8 mouse cellular contexts compared by ENCODE assay signal in genomic region chr7:112868551-112869465, GRCm38 (mm10).
DNase-seq lines count a peak whose midpoint lies in the region; ATAC-seq and TF ChIP-seq lines count a peak whose summit lies in the region.

No protein-coding gene starts in this region.

- H3K27me3 ChIP-seq in spleen, adult 2 months (ENCODE audit: control insufficient read depth, insufficient read depth, low read length), result no peaks in the 10 kb centered on the region
- H3K27me3 ChIP-seq in hindbrain, embryonic 12.5 days, result no peaks in the 10 kb centered on the region; the same call in 1 of the 2 replicates
- H3K27me3 ChIP-seq in midbrain, embryonic 14.5 days (ENCODE audit: control insufficient read depth, insufficient read depth, low read length), result no peaks in the 10 kb centered on the region

- no peaks in the 10 kb centered on the region for H3K36me3 ChIP-seq in spleen, adult 2 months (ENCODE audit: control insufficient read depth, insufficient read depth, low read length)
- H3K36me3 ChIP-seq in hindbrain, embryonic 12.5 days, result 0 out of 2 replicates have a peak, but pooled peaks cover 3% of the 10 kb centered on the region
- no peaks in the 10 kb centered on the region for H3K36me3 ChIP-seq in midbrain, embryonic 14.5 days (ENCODE audit: control insufficient read depth, insufficient read depth, low read length)

- peak; percentile 6; the same call in 1 of the 2 replicates for TF ChIP-seq CTCF in spleen, adult 2 months (IDR thresholded peaks at IDR 0.05; ENCODE audit: extremely low read depth, insufficient read depth, insufficient read length, insufficient replicate concordance)

- intact Hi-C loops in left cerebral cortex, postnatal 10 days (cut with DNase I), result loop anchor here (2.0 to 5.0 kb wide), 4 partner anchors 192 to 492 kb away; partner anchors contain the start of gene Tead1

- no peaks in the 10 kb centered on the region for H3K9me3 ChIP-seq in hindbrain, embryonic 12.5 days (replicated peaks)
- H3K9me3 ChIP-seq in midbrain, embryonic 14.5 days (ENCODE audit: control insufficient read depth, low read length), result no peaks in the 10 kb centered on the region

- H3K9ac ChIP-seq in hindbrain, embryonic 12.5 days, result no peak overlapping the region
- H3K9ac ChIP-seq in midbrain, embryonic 14.5 days (replicated peaks; ENCODE audit: low read length), result no peak overlapping the region

- no peak overlapping the region for H3K4me3 ChIP-seq in spleen, adult 2 months (ENCODE audit: extremely low read depth, insufficient read depth, insufficient read length)
- no peak overlapping the region for H3K4me3 ChIP-seq in hindbrain, embryonic 12.5 days
- no peak overlapping the region for H3K4me3 ChIP-seq in midbrain, embryonic 14.5 days (replicated peaks; ENCODE audit: low read depth, low read length)

- 41% methylated on average over 8 of the region's 8 CpGs for WGBS in spleen, adult 2 months
- WGBS in hindbrain, embryonic 12.5 days, result 49% methylated on average over 8 of the region's 8 CpGs
- 62% methylated on average over 7 of the region's 8 CpGs for WGBS in midbrain, embryonic 14.5 days

- H3K27ac ChIP-seq in spleen, adult 2 months (ENCODE audit: insufficient read depth, low read length), result no peak overlapping the region
- peak overlapping the region; percentile 57; the same call in 1 of the 2 replicates for H3K27ac ChIP-seq in hindbrain, embryonic 12.5 days
- no peak overlapping the region for H3K27ac ChIP-seq in midbrain, embryonic 14.5 days (replicated peaks; ENCODE audit: low read depth, low read length)

- ATAC-seq in hindbrain, embryonic 12.5 days (ENCODE audit: low FRiP score), result no peak
- no peak for ATAC-seq in midbrain, embryonic 14.5 days (ENCODE audit: low FRiP score, low TSS enrichment)

- no peaks in the 10 kb centered on the region for H3K4me1 ChIP-seq in spleen, adult 2 months (ENCODE audit: control insufficient read depth, insufficient read depth, insufficient read length)
- H3K4me1 ChIP-seq in hindbrain, embryonic 12.5 days, result peaks cover 9% of the 10 kb centered on the region
- H3K4me1 ChIP-seq in midbrain, embryonic 14.5 days (ENCODE audit: control insufficient read depth, insufficient read depth, low read length), result no peaks in the 10 kb centered on the region

- no peak for DNase-seq in spleen, adult 2 months (ENCODE audit: low read depth in 1 of 2, low spot score in 2 of 2)
- DNase-seq in spleen, adult 12 weeks (ENCODE audit: low spot score), result no peak
- DNase-seq in brain, adult 2 months (ENCODE audit: low read depth, low spot score), result peak; percentile 78
- DNase-seq in fibroblast of lung, adult 2 months (ENCODE audit: low read depth), result peak; percentile 76
- peak; percentile 54 to 56 for DNase-seq in left cerebral cortex, postnatal 10 days (ENCODE audit: extremely low spot score in 1 of 2, low spot score in 2 of 2)
- DNase-seq in midbrain, embryonic 14.5 days, result peak; percentile 85
- DNase-seq in T-cell, adult 2 months (ENCODE audit: low spot score), result no peak

- H3K4me2 ChIP-seq in hindbrain, embryonic 12.5 days (replicated peaks), result no peak overlapping the region
- H3K4me2 ChIP-seq in midbrain, embryonic 14.5 days (ENCODE audit: low read length), result no peak overlapping the region

- TF ChIP-seq POLR2A in spleen, adult 2 months (IDR thresholded peaks at IDR 0.05; ENCODE audit: low read depth, low read length), result no peak

Comparison
In these comparisons a context has a peak if more than half of its experiments do, and no peak if none do; other contexts are left out.
1. DNase-seq: peak in brain, adult 2 months (single experiment), fibroblast of lung, adult 2 months (single experiment), left cerebral cortex, postnatal 10 days (2 of 2) and midbrain, embryonic 14.5 days (single experiment); none in spleen, adult 2 months (0 of 2), spleen, adult 12 weeks (single experiment) and T-cell, adult 2 months (single experiment).